Mouse (Mus musculus): ENCODE measurements at regions not wholly inside any gene's neighbourhood (a gene's known extent, or its start where the extent isn't known, plus 50 kb on each side); places are given as distances from the start of the nearest gene placed in this dataset.

- no peak overlapping the region for H3K4me3 ChIP-seq (replicated peaks)
- no peaks in the 10 kb centered on the region for H3K4me1 ChIP-seq
- H3K9me3 ChIP-seq (replicated peaks): no peaks in the 10 kb centered on the region
- ATAC-seq (ENCODE audit: insufficient number of reproducible peaks, low FRiP score, low TSS enrichment, low read depth): no peak
- WGBS: 48% methylated on average over 9 of the region's 9 CpGs
- H3K27me3 ChIP-seq: no peaks in the 10 kb centered on the region
- H3K36me3 ChIP-seq: no peaks in the 10 kb centered on the region
- H3K4me2 ChIP-seq (replicated peaks): no peak overlapping the region
- H3K27ac ChIP-seq (replicated peaks): no peak overlapping the region
- H3K9ac ChIP-seq: no peak overlapping the region
These were observed 534.7 kb downstream of the Rwdd3 start for GRCm38 (mm10) chr3:120636669-120637305.

- no peak overlapping the region for H3K4me2 ChIP-seq (replicated peaks)
- 69% methylated on average over 6 of the region's 6 CpGs for WGBS
- no peak overlapping the region for H3K27ac ChIP-seq (replicated peaks)
- no peak overlapping the region for H3K9ac ChIP-seq
- no peaks in the 10 kb centered on the region for H3K36me3 ChIP-seq
- no peaks in the 10 kb centered on the region for H3K9me3 ChIP-seq (replicated peaks)
- no peak overlapping the region for H3K4me3 ChIP-seq (replicated peaks)
- ATAC-seq (ENCODE audit: insufficient number of reproducible peaks, low FRiP score, low TSS enrichment, low read depth): no peak
- H3K27me3 ChIP-seq: no peaks in the 10 kb centered on the region
- no peaks in the 10 kb centered on the region for H3K4me1 ChIP-seq
These were observed 553.1 kb downstream of the Rwdd3 start for GRCm38 (mm10) chr3:120618358-120618757.

GRCm38 (mm10) chr3:120594226-120594625, 577.3 kb downstream of the Rwdd3 start:
- Histone ChIP-seq H3K27ac (replicated peaks) (no peak overlapping the region), H3K27me3 (no peaks in the 10 kb centered on the region), H3K36me3 (no peaks in the 10 kb centered on the region), H3K9me3 (replicated peaks) (no peaks in the 10 kb centered on the region), H3K4me3 (replicated peaks) (no peak overlapping the region), H3K4me2 (replicated peaks) (no peak overlapping the region), H3K4me1 (no peaks in the 10 kb centered on the region), H3K9ac (no peak overlapping the region)
- WGBS: 94% methylated on average over 1 of the region's 1 CpGs
- no peak for ATAC-seq (ENCODE audit: insufficient number of reproducible peaks, low FRiP score, low TSS enrichment, low read depth)

GRCm38 (mm10) chr3:120591183-120591582, 580.3 kb downstream of the Rwdd3 start:
- 34% methylated on average over 2 of the region's 2 CpGs for WGBS
- Histone ChIP-seq H3K4me2 (replicated peaks) (no peak overlapping the region), H3K36me3 (no peaks in the 10 kb centered on the region), H3K9me3 (replicated peaks) (no peaks in the 10 kb centered on the region), H3K27ac (replicated peaks) (no peak overlapping the region), H3K9ac (no peak overlapping the region), H3K27me3 (no peaks in the 10 kb centered on the region), H3K4me1 (no peaks in the 10 kb centered on the region), H3K4me3 (replicated peaks) (no peak overlapping the region)
- ATAC-seq (ENCODE audit: insufficient number of reproducible peaks, low FRiP score, low TSS enrichment, low read depth): no peak

GRCm38 (mm10) chr3:120570806-120571425, 600.6 kb downstream of the Rwdd3 start:
- no peak overlapping the region for H3K4me3 ChIP-seq (replicated peaks)
- no peaks in the 10 kb centered on the region for H3K9me3 ChIP-seq (replicated peaks)
- H3K27ac ChIP-seq (replicated peaks): no peak overlapping the region
- no peak overlapping the region for H3K4me2 ChIP-seq (replicated peaks)
- ATAC-seq (ENCODE audit: insufficient number of reproducible peaks, low FRiP score, low TSS enrichment, low read depth): no peak
- WGBS: 13% methylated on average over 6 of the region's 6 CpGs
- H3K27me3 ChIP-seq: no peaks in the 10 kb centered on the region
- H3K9ac ChIP-seq: no peak overlapping the region
- H3K4me1 ChIP-seq: no peaks in the 10 kb centered on the region
- no peaks in the 10 kb centered on the region for H3K36me3 ChIP-seq

GRCm38 (mm10) chr3:120541556-120542476, 629.7 kb downstream of the Rwdd3 start:
- 57% methylated on average over 21 of the region's 21 CpGs for WGBS
- Histone ChIP-seq H3K4me3 (replicated peaks) (no peak overlapping the region), H3K27me3 (no peaks in the 10 kb centered on the region), H3K9me3 (replicated peaks) (no peaks in the 10 kb centered on the region), H3K4me2 (replicated peaks) (no peak overlapping the region), H3K9ac (no peak overlapping the region), H3K36me3 (no peaks in the 10 kb centered on the region), H3K4me1 (no peaks in the 10 kb centered on the region), H3K27ac (replicated peaks) (no peak overlapping the region)
- ATAC-seq (ENCODE audit: insufficient number of reproducible peaks, low FRiP score, low TSS enrichment, low read depth): no peak

GRCm38 (mm10) chr3:120533901-120534300, 637.6 kb downstream of the Rwdd3 start:
- no peaks in the 10 kb centered on the region for H3K27me3 ChIP-seq
- no peak overlapping the region for H3K4me2 ChIP-seq (replicated peaks)
- no peak for ATAC-seq (ENCODE audit: insufficient number of reproducible peaks, low FRiP score, low TSS enrichment, low read depth)
- H3K36me3 ChIP-seq: no peaks in the 10 kb centered on the region
- H3K9me3 ChIP-seq (replicated peaks): no peaks in the 10 kb centered on the region
- H3K9ac ChIP-seq: no peak overlapping the region
- H3K4me1 ChIP-seq: no peaks in the 10 kb centered on the region
- H3K4me3 ChIP-seq (replicated peaks): no peak overlapping the region
- 71% methylated on average over 3 of the region's 3 CpGs for WGBS
- H3K27ac ChIP-seq (replicated peaks): no peak overlapping the region

- Histone ChIP-seq H3K4me1 (no peaks in the 10 kb centered on the region), H3K4me3 (replicated peaks) (no peak overlapping the region), H3K4me2 (replicated peaks) (no peak overlapping the region), H3K9ac (no peak overlapping the region), H3K27ac (replicated peaks) (no peak overlapping the region), H3K36me3 (no peaks in the 10 kb centered on the region), H3K27me3 (no peaks in the 10 kb centered on the region), H3K9me3 (replicated peaks) (no peaks in the 10 kb centered on the region)
- WGBS: 81% methylated on average over 9 of the region's 9 CpGs
- no peak for ATAC-seq (ENCODE audit: insufficient number of reproducible peaks, low FRiP score, low TSS enrichment, low read depth)
These were observed 639.5 kb downstream of the Rwdd3 start for GRCm38 (mm10) chr3:120531880-120532580.

- no peaks in the 10 kb centered on the region for H3K36me3 ChIP-seq
- no peaks in the 10 kb centered on the region for H3K4me1 ChIP-seq
- H3K27me3 ChIP-seq: no peaks in the 10 kb centered on the region
- no peak overlapping the region for H3K9ac ChIP-seq
- H3K4me3 ChIP-seq (replicated peaks): no peak overlapping the region
- WGBS: 83% methylated on average over 1 of the region's 1 CpGs
- no peak for ATAC-seq (ENCODE audit: insufficient number of reproducible peaks, low FRiP score, low TSS enrichment, low read depth)
- no peak overlapping the region for H3K4me2 ChIP-seq (replicated peaks)
- H3K27ac ChIP-seq (replicated peaks): no peak overlapping the region
- no peaks in the 10 kb centered on the region for H3K9me3 ChIP-seq (replicated peaks)
These were observed 659.8 kb downstream of the Rwdd3 start for GRCm38 (mm10) chr3:120511651-120512050.

GRCm38 (mm10) chr3:120498937-120499336, 672.6 kb downstream of the Rwdd3 start:
- H3K4me3 ChIP-seq (replicated peaks): no peak overlapping the region
- no peak for ATAC-seq (ENCODE audit: insufficient number of reproducible peaks, low FRiP score, low TSS enrichment, low read depth)
- 75% methylated on average over 4 of the region's 4 CpGs for WGBS
- no peak overlapping the region for H3K27ac ChIP-seq (replicated peaks)
- H3K9me3 ChIP-seq (replicated peaks): no peaks in the 10 kb centered on the region
- no peaks in the 10 kb centered on the region for H3K27me3 ChIP-seq
- no peaks in the 10 kb centered on the region for H3K36me3 ChIP-seq
- no peak overlapping the region for H3K4me2 ChIP-seq (replicated peaks)
- H3K9ac ChIP-seq: no peak overlapping the region
- H3K4me1 ChIP-seq: no peaks in the 10 kb centered on the region

GRCm38 (mm10) chr3:120477934-120478333, 693.6 kb downstream of the Rwdd3 start:
- no peak overlapping the region for H3K9ac ChIP-seq
- H3K4me2 ChIP-seq (replicated peaks): no peak overlapping the region
- peaks cover under 1% of the 10 kb centered on the region; the same call in 1 of the 2 replicates for H3K4me1 ChIP-seq
- no peaks in the 10 kb centered on the region for H3K36me3 ChIP-seq
- H3K27ac ChIP-seq (replicated peaks): no peak overlapping the region
- no peak for ATAC-seq (ENCODE audit: insufficient number of reproducible peaks, low FRiP score, low TSS enrichment, low read depth)
- no peak overlapping the region for H3K4me3 ChIP-seq (replicated peaks)
- H3K27me3 ChIP-seq: no peaks in the 10 kb centered on the region
- WGBS: 63% methylated on average over 1 of the region's 1 CpGs
- no peaks in the 10 kb centered on the region for H3K9me3 ChIP-seq (replicated peaks)
